Mouse (Mus musculus) WW6 (cell line): ENCODE measurements around the gene Zfp976.
"Not testable (repeated sequence)": the region's sequence is repeated elsewhere in the genome, so short reads cannot be mapped to it uniquely, and the experiment has no call there.

Experiments used
- DNase-seq: peaks from one replicate; pipeline ENCODE4 v3.0.0-alpha.2; 2013; ENCODE audit warnings: low read depth, low spot score

The Zfp976 gene

DNA sequence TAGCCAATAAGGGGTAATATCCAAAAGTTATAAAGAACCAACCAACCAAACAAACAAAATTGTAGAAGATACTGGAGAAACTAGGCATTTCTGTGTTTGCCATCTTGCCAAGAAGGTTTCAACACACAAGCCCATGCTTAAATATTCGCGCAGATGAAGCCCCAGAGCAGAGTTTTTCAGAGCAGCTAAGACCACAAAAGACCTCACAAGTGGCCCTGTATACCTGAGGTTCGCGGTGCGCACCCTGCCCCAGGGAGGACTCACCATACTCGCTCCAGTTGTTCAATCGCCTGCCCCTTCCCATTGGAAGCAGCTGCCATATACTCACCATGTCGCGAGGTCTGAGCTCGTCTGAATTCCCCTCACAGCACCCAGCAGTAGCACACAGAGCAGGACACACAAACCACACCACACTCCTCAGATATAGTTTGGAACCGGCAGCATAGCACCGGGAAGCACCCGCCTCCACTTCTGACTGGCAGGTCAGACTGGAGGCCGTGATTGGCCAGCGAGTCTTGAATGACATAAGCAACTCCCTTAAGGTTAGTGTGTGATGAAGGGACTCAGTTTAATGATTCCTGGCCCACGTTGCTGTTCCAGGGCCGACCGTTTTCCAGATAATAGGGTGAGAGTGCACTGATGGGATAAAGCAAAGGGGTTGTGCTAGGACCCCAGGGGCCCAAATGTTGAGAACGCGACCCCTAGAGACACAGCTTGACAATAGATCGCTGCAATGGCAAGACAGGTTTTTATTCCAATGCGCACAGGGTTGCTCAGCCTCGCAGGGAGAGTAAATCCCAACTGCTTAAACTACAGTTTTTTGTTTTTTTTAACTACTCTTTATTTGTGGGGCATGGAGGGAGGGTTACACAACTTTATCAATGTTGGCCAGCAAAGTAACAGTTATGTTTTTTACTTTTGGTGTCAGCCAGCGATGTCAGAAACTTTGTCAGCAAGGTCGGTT, at the start of gene Zfp976:
Zfp976 (minus strand) TSS at position 437 of the 964 bp plus-strand sequence.
- peak; percentile 54 for DNase-seq

DNA sequence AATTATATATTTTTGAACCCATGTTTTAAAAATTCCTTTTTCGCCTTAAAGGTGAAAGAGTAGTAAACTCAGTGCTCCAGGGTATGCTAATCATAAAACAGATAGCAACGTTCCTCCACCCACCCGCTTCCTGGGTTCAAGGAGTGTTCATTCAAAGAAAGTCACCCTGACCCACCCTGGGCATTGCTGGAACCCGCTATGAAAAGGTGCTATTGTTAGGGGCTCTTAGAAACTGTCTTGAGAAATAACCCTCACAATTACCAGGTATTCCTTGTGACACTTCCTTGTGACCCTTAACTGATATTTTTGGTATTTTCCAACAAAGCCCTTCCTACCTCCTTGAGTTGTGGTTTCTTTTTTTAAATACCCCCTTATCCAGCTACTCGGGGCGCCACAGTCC, 37.7 kb upstream of the Zfp976 start:
- DNase-seq: not testable (repeated sequence)

DNA sequence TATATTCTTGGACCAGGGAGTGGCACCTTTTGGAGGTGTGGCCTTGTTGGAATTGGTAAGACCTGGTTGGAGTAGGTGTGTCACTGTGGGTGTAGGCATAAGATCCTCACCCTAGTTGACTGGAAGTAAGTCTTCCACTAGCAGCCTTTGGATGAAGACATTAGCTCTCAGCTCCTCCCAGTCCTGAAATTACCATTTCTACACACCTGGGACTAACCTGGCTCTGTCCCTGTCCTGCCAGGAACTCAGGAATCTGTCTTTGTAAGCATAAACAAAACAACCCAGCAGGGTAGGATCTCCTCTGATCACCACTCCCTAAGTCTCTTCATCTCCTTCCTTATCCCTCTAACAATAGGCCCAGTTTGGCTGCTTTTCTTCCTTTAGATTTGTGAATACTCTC, 37.3 kb upstream of the Zfp976 start:
- DNase-seq: peak; percentile 39

DNA sequence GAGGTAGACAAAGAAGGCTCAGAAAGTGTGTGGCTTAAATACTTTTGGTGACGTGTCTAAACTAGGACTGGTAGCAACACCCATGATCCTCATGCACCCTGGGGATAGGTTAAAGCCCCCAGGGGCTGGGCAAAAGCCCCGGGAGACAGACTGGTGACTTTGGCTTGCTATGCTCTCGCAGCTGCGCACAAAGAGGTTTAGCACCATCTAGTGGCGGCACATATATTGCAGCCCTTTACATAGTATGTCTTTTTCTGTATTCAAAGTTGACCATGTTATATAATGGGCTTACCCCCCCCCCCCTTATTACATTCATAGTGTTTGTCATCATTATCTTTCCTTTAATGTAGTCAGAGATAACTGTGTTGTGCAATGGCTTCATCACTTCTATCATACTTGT, 17.8 kb upstream of the Zfp976 start:
- not testable (repeated sequence) for DNase-seq

DNA sequence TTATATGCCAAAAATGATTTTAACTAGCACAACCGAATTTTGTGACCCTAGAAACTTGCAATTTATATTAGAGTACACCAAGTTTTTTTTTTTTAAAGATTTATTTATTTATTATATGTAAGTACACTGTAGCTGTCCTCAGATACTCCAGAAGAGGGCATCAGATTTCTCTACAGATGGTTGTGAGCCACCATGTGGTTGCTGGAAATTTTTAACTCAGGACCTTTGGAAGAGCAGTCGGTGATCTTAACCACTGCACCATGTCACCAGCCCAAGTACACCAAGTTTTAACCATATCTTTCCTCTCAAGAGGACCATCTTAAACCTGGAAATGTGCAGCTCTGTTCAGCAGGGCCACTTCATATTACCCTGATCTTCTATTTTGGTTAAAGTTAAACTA, 12.8 kb upstream of the Zfp976 start:
- not testable (repeated sequence) for DNase-seq

DNA sequence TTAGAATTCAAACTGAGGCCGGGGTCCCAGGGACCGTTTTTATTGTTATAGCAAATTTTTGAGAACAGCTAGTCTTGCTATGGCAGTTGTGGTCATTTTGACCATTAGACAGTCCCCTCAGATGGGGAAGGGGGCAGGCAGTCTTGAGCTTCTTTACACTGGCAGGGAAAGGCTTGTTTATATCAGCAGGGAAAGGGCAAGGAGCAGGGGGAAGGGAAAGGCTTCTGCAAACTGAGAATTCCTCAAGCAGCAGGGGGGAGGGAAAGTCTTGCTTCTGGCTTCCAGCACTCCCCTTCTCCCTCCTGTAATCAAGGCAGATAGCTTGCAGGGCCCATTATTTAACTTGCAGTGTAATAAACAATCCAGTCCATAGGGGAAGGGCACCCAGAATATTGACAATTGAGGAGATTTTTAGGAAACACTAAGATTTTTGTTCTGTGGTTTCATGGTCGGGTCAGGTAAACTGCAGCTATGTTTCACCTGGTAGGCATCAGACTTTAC, 782 bp upstream of the Zfp976 start:
- not testable (repeated sequence) for DNase-seq

DNA sequence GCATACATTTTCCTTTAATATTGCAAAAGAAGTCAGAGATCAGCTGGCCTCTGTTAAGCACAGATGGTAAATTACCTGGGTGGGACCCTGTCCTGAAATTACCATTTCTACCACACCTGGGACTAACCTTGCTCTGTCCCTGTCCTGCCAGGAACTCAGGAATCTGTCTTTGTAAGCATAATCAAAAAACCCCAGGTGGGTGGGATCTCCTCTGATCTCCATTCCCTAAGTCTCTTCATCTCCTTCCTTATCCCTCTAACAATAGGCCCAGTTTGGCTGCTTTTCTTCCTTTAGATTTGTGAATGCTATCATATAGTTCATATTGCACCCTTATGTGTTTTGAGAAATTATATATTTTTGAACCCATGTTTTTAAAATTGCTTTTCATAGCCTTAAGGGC, 11.4 kb downstream of the Zfp976 start:
- DNase-seq: not testable (repeated sequence)

DNA sequence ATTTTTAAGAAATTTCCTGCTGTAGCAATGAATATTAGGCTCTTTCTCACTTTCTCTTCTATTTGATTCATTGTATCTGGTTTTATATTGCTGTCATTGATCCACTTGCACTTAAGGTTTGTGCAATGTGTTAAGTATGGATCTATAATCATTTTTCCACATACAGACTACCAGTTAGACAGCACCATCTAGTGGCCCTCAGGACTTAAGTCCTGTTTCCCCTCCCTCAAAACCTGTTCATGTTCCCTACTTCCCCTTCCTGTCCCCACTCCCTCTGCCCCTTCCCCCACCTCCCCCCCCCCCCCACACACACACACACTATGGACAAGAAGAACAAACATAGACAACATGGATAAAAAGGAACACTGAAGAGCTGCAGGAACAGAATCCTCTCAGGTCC, 46.7 kb downstream of the Zfp976 start:
- DNase-seq: not testable (repeated sequence)

DNA sequence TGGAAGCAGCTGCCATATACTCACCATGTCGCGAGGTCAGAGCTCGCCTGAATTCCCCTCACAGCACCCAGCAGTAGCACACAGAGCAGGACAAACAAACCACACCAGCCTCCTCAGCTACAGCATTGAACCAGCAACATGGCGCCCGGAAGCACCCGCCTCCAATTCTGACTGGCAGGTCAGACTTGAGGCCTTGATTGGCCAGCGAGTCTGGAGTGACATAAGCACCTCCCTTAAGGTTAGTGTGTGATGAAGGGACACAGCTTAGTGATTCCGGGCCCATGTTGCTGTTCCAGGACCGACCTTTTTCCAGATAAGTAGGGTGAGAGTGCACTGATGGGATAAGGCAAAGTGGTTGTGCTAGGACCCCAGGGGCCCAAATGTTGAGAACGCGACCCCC, 50.0 kb downstream of the Zfp976 start, which contains the start of gene Zfp977:
Zfp977 (minus strand) TSS at position 135 of the 400 bp plus-strand sequence.
- peak; percentile 34 for DNase-seq

DNA sequence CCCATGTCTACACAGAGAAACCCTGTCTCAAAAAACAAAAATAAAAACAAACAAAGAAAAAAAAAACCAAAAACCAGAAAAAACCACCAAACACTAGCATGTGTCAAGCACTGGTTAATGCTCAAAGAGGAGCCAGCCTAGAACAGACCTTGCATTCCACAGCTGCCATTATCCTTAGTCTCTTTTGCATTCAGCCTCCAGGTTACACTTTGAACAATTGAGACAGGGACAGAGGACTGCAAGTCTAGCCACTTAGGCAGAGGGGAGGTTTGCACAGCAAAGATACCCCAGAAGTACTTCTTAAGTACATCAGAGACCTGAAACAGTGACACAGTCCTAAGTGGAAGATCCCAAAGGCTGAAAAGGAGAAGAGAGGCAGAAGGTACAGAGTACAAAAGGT, 51.1 kb downstream of the Zfp976 start:
- DNase-seq: not testable (repeated sequence)

DNA sequence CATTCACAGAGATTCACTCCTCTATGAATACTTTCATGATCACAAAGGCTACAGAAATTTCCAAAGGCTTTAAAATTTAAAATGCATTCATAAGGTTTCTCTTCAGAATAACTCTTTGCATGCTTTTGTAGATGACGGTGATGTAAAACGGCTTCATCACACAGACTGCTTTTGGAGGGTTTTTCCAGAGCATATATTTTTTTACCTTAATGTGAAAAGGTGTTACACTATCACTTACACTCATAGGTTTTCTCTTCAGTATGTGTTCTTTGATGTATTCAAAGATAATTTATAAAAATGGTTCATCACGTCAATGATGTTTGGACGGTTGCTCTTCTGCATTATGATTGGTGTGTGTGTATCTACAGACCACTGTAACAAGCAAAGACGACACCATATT, 63.9 kb downstream of the Zfp976 start, which contains the start of gene Gm21028:
Gm21028 (minus strand) TSS at position 101 of the 400 bp plus-strand sequence.
- DNase-seq: no peak
